Mouse (Mus musculus) embryonic facial prominence, embryonic 14.5 days (tissue): ENCODE results near the gene Chek2. TPM values are rescaled to one million over a fixed set of nuclear protein-coding genes. Genes with fewer than 3 reads are reported as not detected.
"Not testable (repeated sequence)": the region's sequence is repeated elsewhere in the genome, so short reads cannot be mapped to it uniquely, and the experiment has no call there.

Experiments
- ATAC-seq: fragments of 200-750 bp; cut with Nextera tagmentation; 2 replicates; pipeline ENCODE4 v1.8.0; 2017; ENCODE audit warnings: low read depth, moderate number of reproducible peaks, moderate TSS enrichment
- DNase-seq: peaks from one replicate; pipeline ENCODE4 v3.0.0-alpha.2; 2015; ENCODE audit warnings: low spot score
- H3K27ac ChIP-seq: fragments of 300-500 bp; sonication (generic); replicated peaks from 2 replicates; pipeline ENCODE4 v1.5.1; 2014; ENCODE audit warnings: low read depth, mild to moderate bottlenecking, low read length, moderate library complexity
- H3K27me3 ChIP-seq: fragments of 300-500 bp; sonication (generic); replicated peaks from 2 replicates; pipeline ENCODE4 v1.6.1; 2014; ENCODE audit warnings: low read length; ENCODE audit not compliant: control insufficient read depth, insufficient read depth
- H3K36me3 ChIP-seq: fragments of 300-500 bp; sonication (generic); 2 replicates; pipeline ENCODE4 v1.6.1; 2014; ENCODE audit warnings: low read length, mixed read lengths; ENCODE audit not compliant: control insufficient read depth, insufficient read depth
- H3K4me1 ChIP-seq: fragments of 300-500 bp; sonication (generic); 2 replicates; pipeline ENCODE4 v1.6.1; 2014; ENCODE audit warnings: antibody characterized with exemption, low read length; ENCODE audit not compliant: control insufficient read depth, insufficient read depth
- H3K4me2 ChIP-seq: fragments of 300-500 bp; sonication (generic); 2 replicates; pipeline ENCODE4 v1.6.1; 2014; ENCODE audit warnings: low read depth, mild to moderate bottlenecking, low read length, moderate library complexity, mixed read lengths
- H3K4me3 ChIP-seq: fragments of 300-500 bp; sonication (generic); 2 replicates; pipeline ENCODE4 v1.5.1; 2014; ENCODE audit warnings: low read depth, mild to moderate bottlenecking, low read length
- H3K9ac ChIP-seq: fragments of 300-500 bp; sonication (generic); 2 replicates; pipeline ENCODE4 v1.6.1; 2014; ENCODE audit warnings: low read depth, mild to moderate bottlenecking, low read length, moderate library complexity, mixed read lengths
- H3K9me3 ChIP-seq: fragments of 300-500 bp; sonication (generic); 2 replicates; pipeline ENCODE4 v1.6.1; 2016; ENCODE audit warnings: low read length; ENCODE audit not compliant: control insufficient read depth
- WGBS: fragments of 180-500 bp; shearing (Covaris S2); extraction: QIAGEN DNeasy Blood & Tissue Kit; methylation state at CpG from one replicate; pipeline ENCODE4 v1.1.7; 2014; 5-methylcytosine and 5-hydroxymethylcytosine counted together
- polyA plus RNA-seq: library from polyadenylated mRNA; unstranded; fragments of >200 nt; fragmentation: Nextera tagmentation; extraction: Ambion mirVana; gene quantifications from 2 replicates; pipeline ENCODE4 v1.2.1, GENCODE M21; 2014

Gene Chek2
- polyA plus RNA-seq, 1 experiment from 2014 or later, result 14.1 TPM

DNA sequence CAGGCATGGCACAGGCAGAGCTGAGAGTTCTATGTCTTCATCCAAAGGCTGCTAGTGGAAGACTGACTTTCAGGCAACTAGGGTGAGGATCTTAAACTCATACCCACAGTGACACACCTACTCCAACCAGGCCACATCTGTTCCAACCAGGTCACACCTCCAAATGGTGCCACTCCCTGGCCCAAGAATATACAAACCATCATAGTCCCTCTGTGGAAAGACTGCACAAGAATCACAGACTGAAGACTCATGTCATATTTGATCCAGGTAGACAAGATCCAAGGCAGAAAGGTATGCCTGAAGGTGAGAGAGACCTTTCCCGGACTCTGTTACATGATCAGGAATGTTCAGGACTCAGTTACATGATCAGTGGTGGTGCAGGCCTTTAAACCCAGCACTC lies 38.7 kb downstream of the Chek2 start:
- not testable (repeated sequence) for H3K9me3 ChIP-seq, H3K9ac ChIP-seq, DNase-seq, H3K27ac ChIP-seq, ATAC-seq, H3K36me3 ChIP-seq, H3K4me2 ChIP-seq, H3K27me3 ChIP-seq, H3K4me3 ChIP-seq
- peaks cover 15% of the 10 kb centered on the region for H3K4me1 ChIP-seq
- 98% methylated on average over 1 of the region's 1 CpGs for WGBS

DNA sequence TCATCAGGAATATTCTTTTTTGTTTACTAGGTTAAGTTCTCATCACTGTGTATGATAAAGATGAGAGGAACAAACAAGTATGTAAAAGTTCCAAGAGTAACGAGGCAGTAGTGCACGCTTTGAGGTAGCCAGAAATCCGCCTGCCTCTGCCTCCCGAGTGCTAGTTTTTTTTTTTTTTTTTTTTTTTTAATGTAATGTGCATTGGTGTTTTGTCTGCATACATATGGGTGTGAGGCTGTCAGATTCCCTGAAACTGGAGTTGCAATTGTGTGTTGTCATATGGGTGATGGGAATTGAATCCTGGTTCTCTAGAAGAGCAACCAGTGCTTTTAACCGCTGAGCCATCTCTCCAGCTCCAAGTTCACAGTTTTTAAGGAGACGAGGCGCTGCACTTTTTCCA lies 39.3 kb downstream of the Chek2 start:
- WGBS, result 62% methylated on average over 7 of the region's 7 CpGs
- H3K27ac ChIP-seq, result peak overlapping the region; percentile 88

DNA sequence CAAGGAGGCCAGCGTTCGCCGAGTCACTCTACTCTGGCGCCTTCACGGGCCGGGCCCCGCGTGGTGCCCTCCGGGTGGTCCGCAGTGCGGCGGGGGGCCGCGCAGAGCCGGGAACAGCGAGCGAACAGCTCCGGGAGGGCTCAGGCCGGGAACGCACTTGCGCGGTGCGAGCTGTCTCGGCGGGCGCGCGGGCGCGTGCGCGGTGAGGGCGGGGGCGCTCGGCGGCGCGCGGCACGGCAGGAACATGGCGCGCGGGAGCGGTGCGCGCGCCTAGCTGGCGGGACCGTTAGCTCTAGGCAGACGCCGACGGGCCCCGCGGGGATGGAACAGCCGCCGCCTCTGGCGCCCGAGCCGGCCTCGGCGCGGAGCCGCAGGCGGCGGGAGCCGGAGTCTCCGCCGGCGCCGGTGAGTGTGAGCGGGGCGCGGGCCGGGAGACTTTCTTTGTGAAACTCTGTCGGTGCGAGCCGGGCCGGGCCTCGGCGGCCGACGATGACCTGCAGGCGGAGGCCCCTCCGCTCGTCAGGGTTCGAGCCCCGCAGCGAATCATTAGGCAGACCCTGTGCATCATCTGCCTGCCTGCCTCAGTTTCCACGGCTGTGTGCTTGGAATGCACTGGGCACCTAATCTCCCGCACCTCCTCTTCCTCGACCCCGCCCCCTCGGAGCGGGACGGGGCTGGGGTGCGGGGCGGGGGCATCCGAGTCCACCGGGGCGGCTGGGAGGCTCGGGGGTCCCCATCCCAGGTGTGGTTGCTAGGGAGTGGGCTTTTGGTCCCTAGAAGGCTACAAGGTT lies 40.0 kb downstream of the Chek2 start, which contains the start of gene Ttc28:
TSS of gene Ttc28 (plus strand) at position 220 of the 791 bp plus-strand sequence.
- Histone ChIP-seq H3K9me3 (no peaks in the 10 kb centered on the region), H3K4me3 (peak within 1 kb of the TSS; percentile 87), H3K9ac (peak within 1 kb of the TSS; percentile 94), H3K4me2 (peak within 1 kb of the TSS; percentile 83), H3K36me3 (peaks cover 8% of the 10 kb centered on the region; the same call in 1 of the 2 replicates), H3K27me3 (no peaks in the 10 kb centered on the region), H3K4me1 (peaks cover 14% of the 10 kb centered on the region), H3K27ac (peak within 1 kb of the TSS; percentile 88)
- DNase-seq, result peak; percentile 93
- WGBS, result 1% methylated on average over 28 of the region's 101 CpGs
- peak; percentile 93 for ATAC-seq

More for the DNA sequence above, 39.3 kb downstream of the Chek2 start:
- no peaks in the 10 kb centered on the region for H3K9me3 ChIP-seq
- peak overlapping the region; percentile 87 for H3K4me3 ChIP-seq
- H3K27me3 ChIP-seq, result no peaks in the 10 kb centered on the region
- peak overlapping the region; percentile 83 for H3K4me2 ChIP-seq
- no peak for ATAC-seq
- H3K9ac ChIP-seq, result peak overlapping the region; percentile 94
- peaks cover 3% of the 10 kb centered on the region; the same call in 1 of the 2 replicates for H3K36me3 ChIP-seq
- peaks cover 15% of the 10 kb centered on the region for H3K4me1 ChIP-seq
- no peak for DNase-seq

DNA sequence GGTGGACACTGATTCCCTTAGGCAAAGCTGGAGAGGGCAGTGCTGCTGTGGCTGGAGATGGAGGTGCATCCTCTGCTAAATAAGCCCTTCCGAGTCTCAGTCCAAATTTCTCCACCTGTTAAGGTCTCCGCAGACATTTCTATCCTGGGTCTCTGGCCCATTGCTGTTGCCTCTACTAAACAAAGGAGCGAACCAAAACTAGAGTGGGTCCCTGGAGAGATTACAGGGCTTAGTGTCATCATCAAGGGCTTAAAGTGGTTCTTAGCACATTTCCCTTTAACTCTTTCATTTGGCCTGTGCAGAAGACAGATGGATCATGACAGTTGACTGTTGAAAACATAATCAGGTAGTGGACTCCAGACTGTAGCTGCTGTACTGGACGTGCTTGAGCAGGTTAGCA lies 48.8 kb downstream of the Chek2 start:
- WGBS, result 70% methylated on average over 4 of the region's 4 CpGs
- no peak for ATAC-seq
- peaks cover 32% of the 10 kb centered on the region for H3K36me3 ChIP-seq

DNA sequence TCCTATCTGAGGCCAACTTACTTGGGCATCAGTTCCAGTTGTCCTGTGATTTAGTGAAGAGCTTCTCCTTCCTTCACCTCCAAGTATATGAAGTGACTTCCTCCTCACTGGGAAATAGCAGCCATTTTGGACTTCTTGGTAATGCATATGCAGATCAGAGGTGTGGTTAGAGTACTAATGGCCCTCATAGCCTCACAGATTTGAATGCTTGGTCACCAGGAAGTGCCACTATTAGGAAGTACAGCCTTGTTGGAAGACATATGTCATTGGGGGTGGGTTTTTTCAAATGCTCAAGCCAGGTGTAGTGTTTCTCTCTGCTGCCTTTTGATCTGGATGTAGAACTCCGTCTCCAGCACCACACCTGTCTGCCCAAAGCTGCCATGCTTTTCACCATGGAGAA lies 50.2 kb downstream of the Chek2 start:
- peaks cover 39% of the 10 kb centered on the region for H3K36me3 ChIP-seq
- H3K4me2 ChIP-seq, result no peak overlapping the region
- H3K9ac ChIP-seq, result no peak overlapping the region
- no peaks in the 10 kb centered on the region for H3K9me3 ChIP-seq
- no peak overlapping the region for H3K4me3 ChIP-seq
- no peaks in the 10 kb centered on the region for H3K27me3 ChIP-seq
- H3K27ac ChIP-seq, result no peak overlapping the region
- 74% methylated on average over 1 of the region's 1 CpGs for WGBS
- no peaks in the 10 kb centered on the region for H3K4me1 ChIP-seq
- ATAC-seq (no peak), DNase-seq (no peak)

More for the DNA sequence above, 48.8 kb downstream of the Chek2 start:
- no peaks in the 10 kb centered on the region for H3K9me3 ChIP-seq
- H3K4me1 ChIP-seq, result no peaks in the 10 kb centered on the region
- H3K4me3 ChIP-seq, result no peak overlapping the region
- H3K27ac ChIP-seq, result no peak overlapping the region
- DNase-seq, result no peak
- H3K4me2 ChIP-seq, result no peak overlapping the region
- H3K9ac ChIP-seq, result no peak overlapping the region
- no peaks in the 10 kb centered on the region for H3K27me3 ChIP-seq

DNA sequence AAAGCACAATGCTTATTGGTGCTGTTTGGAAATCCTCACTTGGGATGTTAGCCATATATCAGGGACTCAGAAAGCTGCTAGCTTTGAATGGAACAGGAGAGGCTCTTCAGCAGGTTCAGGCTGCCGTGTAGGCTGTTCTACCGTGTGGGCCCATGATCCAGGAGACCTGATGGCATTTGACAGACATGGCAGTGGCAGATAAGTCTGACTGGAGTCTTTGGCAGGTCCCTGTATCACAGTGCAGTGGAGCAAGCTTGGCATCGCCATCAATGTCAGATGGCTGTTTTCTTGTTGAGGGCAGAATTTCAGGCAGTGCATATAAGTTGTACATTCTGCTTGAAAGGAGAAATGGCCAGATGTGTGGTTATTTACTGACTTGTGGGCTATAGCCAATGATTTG lies 50.8 kb downstream of the Chek2 start:
- Histone ChIP-seq H3K9me3 (no peaks in the 10 kb centered on the region), H3K4me3 (no peak overlapping the region), H3K27me3 (no peaks in the 10 kb centered on the region), H3K9ac (no peak overlapping the region), H3K4me1 (no peaks in the 10 kb centered on the region), H3K4me2 (no peak overlapping the region), H3K27ac (no peak overlapping the region), H3K36me3 (peaks cover 39% of the 10 kb centered on the region)
- no peak for ATAC-seq
- WGBS, result 92% methylated on average over 3 of the region's 3 CpGs
- DNase-seq, result no peak

DNA sequence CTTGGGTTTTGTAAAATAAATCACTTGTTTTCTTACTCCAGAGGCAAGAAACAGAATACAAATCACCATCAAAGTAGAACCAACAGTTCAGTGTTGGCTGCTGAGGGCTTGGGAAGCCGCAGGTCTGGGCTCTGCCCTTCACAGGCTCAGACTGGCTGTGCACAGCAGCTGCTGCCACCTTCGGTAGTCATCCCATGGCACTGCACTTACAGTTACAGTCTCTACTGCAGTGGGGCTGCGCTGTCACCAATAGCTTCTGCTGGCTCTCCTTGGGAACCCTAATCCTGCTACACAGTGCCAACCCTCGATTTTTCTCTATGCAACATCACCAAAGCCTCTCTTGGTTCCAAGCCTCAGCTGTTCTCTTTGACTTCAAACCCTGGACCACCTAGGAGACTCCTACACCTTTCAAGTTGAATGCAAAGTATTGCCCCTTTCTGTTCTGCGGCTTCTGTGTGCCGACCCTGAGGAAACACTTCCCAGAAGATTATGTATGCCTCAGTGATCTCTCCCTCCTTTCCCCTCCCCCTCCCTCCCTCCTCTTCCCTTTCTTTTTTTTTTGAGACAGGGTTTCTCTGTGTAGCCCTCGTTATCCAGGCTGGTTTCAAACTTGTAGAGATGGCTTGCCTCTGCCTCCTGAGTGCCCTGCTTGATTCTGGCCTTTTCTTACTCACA lies 57.5 kb downstream of the Chek2 start:
- ATAC-seq (no peak), DNase-seq (no peak)
- no peak overlapping the region for H3K4me2 ChIP-seq
- H3K27ac ChIP-seq, result peak overlapping the region; percentile 64
- peaks cover 6% of the 10 kb centered on the region; the same call in 1 of the 2 replicates for H3K4me1 ChIP-seq
- H3K9ac ChIP-seq, result no peak overlapping the region; the same call in 1 of the 2 replicates
- 45% methylated on average over 7 of the region's 7 CpGs for WGBS
- H3K9me3 ChIP-seq, result no peaks in the 10 kb centered on the region
- no peaks in the 10 kb centered on the region for H3K27me3 ChIP-seq
- no peak overlapping the region for H3K4me3 ChIP-seq
- peaks cover 45% of the 10 kb centered on the region for H3K36me3 ChIP-seq

DNA sequence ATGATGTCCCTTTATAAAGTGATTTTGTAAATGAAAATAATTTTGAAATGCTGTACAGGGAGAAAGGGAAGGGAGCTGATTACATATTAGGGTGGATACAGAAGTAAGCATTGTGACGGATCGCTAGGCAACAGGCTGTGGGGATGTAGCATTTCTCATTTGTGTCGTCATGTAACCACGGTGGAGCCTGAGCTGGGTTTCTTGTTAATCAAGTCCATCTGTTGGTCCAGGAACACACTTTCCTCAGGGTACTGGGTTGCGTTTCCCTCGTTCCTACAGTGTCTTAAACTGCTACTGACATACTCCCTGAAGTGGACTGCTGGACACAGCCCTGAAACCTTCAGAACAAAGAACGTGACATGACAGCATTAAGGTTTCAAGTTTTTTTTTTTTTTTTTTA lies 58.4 kb downstream of the Chek2 start:
- WGBS, result 31% methylated on average over 7 of the region's 7 CpGs
- ATAC-seq (peak; percentile 91), DNase-seq (peak; percentile 90)
- Histone ChIP-seq H3K27ac (peak overlapping the region; percentile 64), H3K9ac (no peak overlapping the region), H3K4me3 (no peak overlapping the region), H3K9me3 (no peaks in the 10 kb centered on the region), H3K4me2 (peak overlapping the region; percentile 6; the same call in 1 of the 2 replicates), H3K36me3 (peaks cover 36% of the 10 kb centered on the region), H3K27me3 (no peaks in the 10 kb centered on the region), H3K4me1 (peaks cover 6% of the 10 kb centered on the region; the same call in 1 of the 2 replicates)
